Mouse (Mus musculus) macrophage (primary cell): ENCODE measurements around the gene Hsd11b1. TPM values are rescaled to one million over a fixed set of nuclear protein-coding genes. Genes with fewer than 3 reads are reported as not detected.

ENCODE experiments used
- H3K27ac ChIP-seq: fragments of 350-480 bp; formaldehyde crosslinking; 2 replicates; pipeline ENCODE4 v1.9.0; 2021
- H3K36me3 ChIP-seq: fragments of 350-480 bp; formaldehyde crosslinking; 2 replicates; pipeline ENCODE4 v1.9.0; 2021; ENCODE audit errors: inconsistent target
- H3K4me3 ChIP-seq: fragments of 350-480 bp; formaldehyde crosslinking; 2 replicates; pipeline ENCODE4 v1.9.0; 2021; ENCODE audit errors: inconsistent target
- H3K79me2 ChIP-seq: fragments of 350-480 bp; formaldehyde crosslinking; 2 replicates; pipeline ENCODE4 v1.9.0; 2021; ENCODE audit errors: inconsistent target
- WGBS: methylation state at CpG from one replicate; pipeline ENCODE4 v1.1.7; 2026; ENCODE audit warnings: inconsistent platforms; ENCODE audit not compliant: missing documents; 5-methylcytosine and 5-hydroxymethylcytosine counted together
- polyA plus RNA-seq: library from polyadenylated mRNA; stranded (reverse); fragments of 250-400 nt; gene quantifications from 3 replicates; pipeline ENCODE4 v1.2.4, GENCODE M21; 2018; ENCODE audit warnings: inconsistent platforms
- total RNA-seq, 78 experiments: library from RNA; depleted of rRNA; stranded (reverse); fragments of 250-400 nt; gene quantifications; 1 replicate in 9 of 78; 2 replicates in 24 of 78; 3 replicates in 43 of 78; 4 replicates in 2 of 78; pipeline ENCODE4 v1.2.4; 2018; ENCODE audit warnings: inconsistent platforms in 56 of 78

The Hsd11b1 gene
- not detected for total RNA-seq (2018; cell fraction: chromatin; rRNA removed)
- under 1 TPM in 11 of 26 experiments, not detected in 15; 0.05 to 0.35 (median 0.14) TPM for total RNA-seq (2018; cell fraction: cytosol; rRNA removed)
- total RNA-seq (2018; cell fraction: nucleus; rRNA removed): not detected
- 0.29 to 0.38 TPM in 2 of 3 replicates, not detected in the other for polyA plus RNA-seq

DNA sequence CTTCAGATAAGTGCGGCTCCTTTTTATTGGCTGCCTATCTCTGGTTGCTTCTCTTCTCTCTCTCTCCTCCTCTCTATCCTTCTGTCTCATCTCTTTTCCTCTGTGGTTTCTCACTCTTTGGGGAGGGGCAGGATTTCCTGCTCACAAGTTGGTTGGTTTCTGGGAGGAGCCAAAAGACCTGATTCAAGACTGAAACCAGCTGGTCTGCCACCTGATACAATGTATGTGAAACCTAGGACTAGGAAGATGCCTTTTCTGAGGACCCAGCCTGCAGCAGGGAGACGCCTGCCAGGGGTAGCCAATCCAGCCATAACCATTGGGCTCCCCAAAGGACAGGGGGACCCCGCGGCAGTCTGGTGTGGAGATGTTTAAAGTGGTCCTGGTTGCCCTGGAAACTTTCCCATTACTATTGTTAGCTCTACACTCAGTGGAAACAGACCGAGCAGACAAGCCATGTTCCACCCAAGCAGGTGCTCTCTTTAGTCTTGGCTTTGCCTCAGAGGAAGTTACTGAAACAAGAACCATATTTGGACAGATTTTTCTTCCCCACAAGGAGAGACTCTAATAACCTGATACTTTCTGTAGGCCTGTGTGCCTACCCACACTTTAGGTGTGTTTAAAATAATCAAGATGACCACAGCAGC, at the start of gene Hsd11b1:
Hsd11b1 (minus strand) TSS at position 121 of the 644 bp plus-strand sequence.
- WGBS: 49% methylated on average over 5 of the region's 5 CpGs
- no peak within 1 kb of the TSS for H3K27ac ChIP-seq
- H3K36me3 ChIP-seq: no peaks in the 10 kb centered on the region
- H3K79me2 ChIP-seq: no peaks in the 10 kb centered on the region
- no peak within 1 kb of the TSS for H3K4me3 ChIP-seq

DNA sequence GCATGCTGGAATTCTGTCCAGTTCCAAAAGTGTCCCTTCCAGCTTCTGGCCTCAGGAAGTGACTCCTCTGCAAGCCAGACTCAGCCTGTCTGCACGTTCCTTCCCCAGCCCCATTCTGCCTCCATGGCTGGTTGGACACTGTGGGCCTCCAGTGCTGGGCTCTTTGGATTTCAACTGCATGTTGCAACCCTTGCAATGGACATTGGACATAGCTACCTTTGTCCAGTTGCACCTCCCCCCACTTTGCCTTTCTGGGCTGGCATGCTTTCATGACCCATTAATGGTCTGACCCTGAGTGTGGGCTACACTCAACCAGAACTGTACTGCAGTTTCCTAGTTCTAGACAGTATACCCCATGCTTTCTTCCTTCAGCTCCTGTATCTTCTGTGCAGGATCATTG, 47.7 kb upstream of the Hsd11b1 start:
- Histone ChIP-seq H3K36me3 (no peaks in the 10 kb centered on the region), H3K79me2 (no peaks in the 10 kb centered on the region), H3K4me3 (no peak overlapping the region), H3K27ac (no peak overlapping the region)
- 88% methylated on average over 1 of the region's 1 CpGs for WGBS

DNA sequence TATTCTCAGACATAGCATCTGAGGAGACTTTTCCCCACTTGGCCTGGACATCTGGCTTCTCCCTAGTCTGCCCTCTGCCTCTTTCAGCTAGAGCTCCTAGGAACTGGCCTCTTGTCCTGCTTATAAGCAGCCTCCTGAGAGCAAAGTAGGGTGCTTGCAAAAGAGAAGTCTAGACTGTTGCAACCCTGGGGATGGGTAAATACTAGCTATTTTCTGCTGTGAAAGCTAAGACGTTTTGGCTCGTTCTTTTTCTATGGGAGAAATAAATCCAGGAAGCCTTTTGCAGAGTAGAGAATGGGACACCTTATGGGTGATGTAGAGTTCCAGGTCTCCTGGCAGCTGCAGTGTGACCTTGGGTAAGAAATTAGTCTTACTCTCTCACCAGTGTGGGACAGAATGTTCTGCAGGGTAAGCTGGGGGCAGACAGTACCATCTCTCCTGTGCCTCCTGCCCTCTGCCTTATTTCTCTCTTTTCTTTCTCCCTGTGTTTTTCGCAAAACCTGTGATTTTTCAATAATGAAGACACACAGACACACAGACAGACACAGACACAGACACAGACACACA, 46.7 kb upstream of the Hsd11b1 start:
- WGBS: 71% methylated on average over 3 of the region's 3 CpGs
- H3K36me3 ChIP-seq: no peaks in the 10 kb centered on the region
- H3K4me3 ChIP-seq: no peak overlapping the region
- H3K79me2 ChIP-seq: no peaks in the 10 kb centered on the region
- no peak overlapping the region for H3K27ac ChIP-seq

DNA sequence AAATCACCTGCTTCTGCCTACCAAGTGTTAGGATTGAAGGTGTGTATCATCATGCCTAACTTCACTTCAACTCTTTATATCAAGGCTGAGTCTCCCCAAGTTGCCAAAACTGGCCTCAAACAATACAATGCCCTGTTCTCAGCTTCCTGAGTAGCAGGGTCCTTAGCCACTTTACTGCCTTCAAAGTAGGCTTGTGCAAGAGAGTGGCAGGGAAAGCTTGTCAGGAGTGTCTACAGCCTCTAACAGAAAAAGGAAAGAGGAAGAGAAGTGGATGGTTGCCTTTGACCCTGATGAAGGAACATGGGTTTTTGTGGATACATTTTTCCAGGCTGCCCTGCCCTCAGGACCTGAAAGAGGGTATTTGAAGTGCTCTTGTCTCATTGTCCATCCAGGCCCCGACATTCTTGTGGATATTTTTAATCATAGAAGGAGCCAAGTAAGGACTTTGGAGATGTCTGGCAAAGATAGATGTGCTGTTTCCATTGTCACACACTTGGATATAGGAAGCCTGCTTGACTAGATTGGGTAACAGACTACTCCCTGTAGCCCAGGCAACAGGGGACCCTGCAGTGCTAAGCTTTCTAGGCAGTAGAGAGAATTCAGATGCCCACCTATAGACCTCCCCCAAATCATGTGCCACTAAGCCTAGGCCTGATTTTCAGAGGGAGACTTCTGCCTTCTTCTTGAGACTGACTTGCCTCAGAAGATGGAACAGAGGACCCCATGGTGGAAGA, 46.1 kb upstream of the Hsd11b1 start:
- H3K4me3 ChIP-seq: no peak overlapping the region
- no peak overlapping the region for H3K27ac ChIP-seq
- H3K79me2 ChIP-seq: no peaks in the 10 kb centered on the region
- H3K36me3 ChIP-seq: no peaks in the 10 kb centered on the region
- WGBS: 50% methylated on average over 1 of the region's 1 CpGs

- no peak overlapping the region for H3K27ac ChIP-seq
- H3K79me2 ChIP-seq: no peaks in the 10 kb centered on the region
- no peak overlapping the region for H3K4me3 ChIP-seq
- H3K36me3 ChIP-seq: no peaks in the 10 kb centered on the region
- WGBS: 93% methylated on average over 2 of the region's 2 CpGs
Observed at GRCm38 (mm10) chr1:193306832-193307231, 43.0 kb upstream of the Hsd11b1 start.

DNA sequence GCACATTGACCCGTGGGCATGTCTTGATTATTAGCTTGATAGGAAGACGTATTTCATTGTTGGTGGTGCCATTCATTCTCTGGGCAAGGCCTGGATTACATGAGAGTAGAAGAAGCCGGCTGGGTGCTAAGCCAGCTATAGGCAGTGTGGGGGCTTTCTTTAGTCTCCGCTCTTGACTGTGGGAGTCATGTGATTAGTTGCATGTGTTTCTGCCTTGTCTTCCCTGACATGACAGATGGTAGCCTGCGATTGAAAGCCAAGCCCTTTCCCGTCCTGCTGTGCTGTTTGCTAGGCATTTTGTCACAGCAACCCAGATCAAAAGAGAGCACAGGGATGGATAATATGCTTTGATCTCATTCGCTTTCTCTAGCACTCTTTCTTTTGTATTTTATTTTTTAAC, 41.5 kb upstream of the Hsd11b1 start:
- H3K79me2 ChIP-seq: no peaks in the 10 kb centered on the region
- WGBS: 80% methylated on average over 7 of the region's 7 CpGs

DNA sequence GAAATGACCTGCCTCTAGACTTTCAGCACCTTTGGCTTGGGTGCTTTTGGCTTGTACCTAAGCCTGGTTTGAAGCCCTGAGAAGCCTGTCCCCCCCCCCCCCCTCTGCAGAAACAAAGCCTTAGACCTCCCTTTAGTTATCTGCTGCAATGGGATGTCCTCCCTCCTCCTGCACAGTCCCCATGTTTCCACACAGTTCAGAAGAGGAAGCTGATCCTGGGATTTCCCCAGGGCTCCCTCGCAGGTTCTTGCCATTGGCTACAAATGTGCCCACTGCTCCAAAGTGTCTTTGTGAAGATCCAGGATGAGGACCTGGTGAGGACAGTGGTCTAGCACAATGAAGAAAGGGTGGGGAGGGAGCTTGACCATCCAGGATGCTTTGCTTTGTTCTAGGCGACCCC, 39.2 kb upstream of the Hsd11b1 start:
- H3K79me2 ChIP-seq: no peaks in the 10 kb centered on the region
- WGBS: 41% methylated on average over 2 of the region's 2 CpGs
- no peak overlapping the region for H3K27ac ChIP-seq
- no peak overlapping the region for H3K4me3 ChIP-seq
- H3K36me3 ChIP-seq: no peaks in the 10 kb centered on the region

More for the DNA sequence above, 41.5 kb upstream of the Hsd11b1 start:
- Histone ChIP-seq H3K36me3 (no peaks in the 10 kb centered on the region), H3K27ac (no peak overlapping the region), H3K4me3 (no peak overlapping the region)

GRCm38 (mm10) chr1:193302093-193302405, 38.2 kb upstream of the Hsd11b1 start:
- no peak overlapping the region for H3K27ac ChIP-seq
- no peaks in the 10 kb centered on the region for H3K79me2 ChIP-seq
- H3K4me3 ChIP-seq: no peak overlapping the region
- no peaks in the 10 kb centered on the region for H3K36me3 ChIP-seq
- 84% methylated on average over 8 of the region's 8 CpGs for WGBS

DNA sequence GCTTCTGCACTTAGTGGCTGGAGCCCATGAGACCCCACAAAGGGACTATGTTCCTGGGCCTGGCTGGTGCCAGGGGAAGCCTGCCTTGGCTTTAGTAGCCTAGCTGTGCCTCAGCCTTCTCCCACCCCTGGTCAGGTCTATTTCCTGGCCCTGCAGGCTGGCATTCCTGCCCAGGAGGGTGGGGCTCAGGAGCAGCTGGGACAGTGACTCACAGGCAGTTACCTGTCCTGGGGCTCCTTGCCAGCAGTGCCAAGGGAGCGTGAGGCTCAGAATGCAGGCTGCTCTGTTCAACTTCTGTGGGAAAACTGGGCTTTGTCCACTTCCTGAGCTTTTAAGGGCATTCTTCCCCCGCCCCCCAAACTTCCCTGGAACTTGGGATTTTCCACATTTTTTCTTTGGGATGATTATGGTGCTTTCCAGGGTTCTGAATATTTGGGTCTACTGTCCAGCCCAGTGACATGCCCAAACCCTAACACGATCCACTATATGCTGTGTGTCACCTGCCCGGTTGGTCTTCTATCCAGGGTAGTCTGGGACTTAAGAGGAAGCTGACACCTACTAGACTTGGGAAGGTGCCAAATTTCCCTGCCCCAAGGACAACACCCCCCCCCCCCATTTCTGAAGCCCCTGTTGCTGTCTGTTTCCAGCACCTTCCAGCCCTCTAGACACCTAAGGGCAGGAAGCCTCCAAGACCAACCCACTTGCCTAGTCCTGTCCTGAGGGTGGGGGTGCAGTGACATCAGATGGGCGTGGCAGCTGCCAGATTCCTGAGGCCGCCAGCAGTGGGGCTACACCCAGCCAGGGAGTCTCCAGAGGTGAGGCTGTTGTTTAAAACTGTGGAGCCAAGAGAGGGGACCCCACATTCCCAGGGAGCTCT, 37.6 kb upstream of the Hsd11b1 start:
- Histone ChIP-seq H3K79me2 (no peaks in the 10 kb centered on the region), H3K4me3 (no peak overlapping the region), H3K36me3 (no peaks in the 10 kb centered on the region), H3K27ac (no peak overlapping the region)
- WGBS: 83% methylated on average over 6 of the region's 6 CpGs

- 92% methylated on average over 1 of the region's 1 CpGs for WGBS
- H3K4me3 ChIP-seq: no peak overlapping the region
- no peaks in the 10 kb centered on the region for H3K79me2 ChIP-seq
- no peaks in the 10 kb centered on the region for H3K36me3 ChIP-seq
- no peak overlapping the region for H3K27ac ChIP-seq
Observed at GRCm38 (mm10) chr1:193299995-193300394, 36.1 kb upstream of the Hsd11b1 start.

- H3K36me3 ChIP-seq: no peaks in the 10 kb centered on the region
- 82% methylated on average over 3 of the region's 3 CpGs for WGBS
- no peaks in the 10 kb centered on the region for H3K79me2 ChIP-seq
- no peak overlapping the region for H3K4me3 ChIP-seq
- H3K27ac ChIP-seq: no peak overlapping the region
Observed at GRCm38 (mm10) chr1:193298141-193298765, 34.4 kb upstream of the Hsd11b1 start.

DNA sequence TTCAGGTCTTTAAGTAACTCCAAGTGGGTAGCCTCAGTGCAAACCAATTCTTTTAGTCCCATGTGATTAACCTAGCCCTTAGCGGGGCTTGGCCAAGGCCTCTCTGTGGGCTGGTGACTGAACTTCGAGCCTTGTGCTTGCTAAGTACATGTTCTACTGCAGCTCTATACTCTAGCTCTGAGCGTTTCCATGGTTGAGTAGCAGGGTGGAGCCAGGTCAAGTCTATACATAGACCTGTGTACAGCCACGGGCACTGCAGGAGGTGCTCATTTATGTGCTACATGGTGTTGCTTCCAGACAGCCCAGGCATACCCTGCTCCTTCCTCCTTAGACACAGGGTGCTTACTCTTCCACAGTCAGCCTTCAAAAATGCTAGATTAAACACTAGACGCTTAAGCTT, 32.0 kb upstream of the Hsd11b1 start:
- Histone ChIP-seq H3K4me3 (no peak overlapping the region), H3K36me3 (no peaks in the 10 kb centered on the region), H3K79me2 (no peaks in the 10 kb centered on the region), H3K27ac (no peak overlapping the region)
- WGBS: 91% methylated on average over 5 of the region's 5 CpGs

- Histone ChIP-seq H3K79me2 (no peaks in the 10 kb centered on the region), H3K27ac (no peak overlapping the region)
- 95% methylated on average over 3 of the region's 3 CpGs for WGBS
Observed at GRCm38 (mm10) chr1:193293926-193294325, 30.1 kb upstream of the Hsd11b1 start.

GRCm38 (mm10) chr1:193293039-193293438, 29.2 kb upstream of the Hsd11b1 start:
- 12% methylated on average over 2 of the region's 2 CpGs for WGBS
- no peak overlapping the region for H3K27ac ChIP-seq
- H3K36me3 ChIP-seq: no peaks in the 10 kb centered on the region
- no peaks in the 10 kb centered on the region for H3K79me2 ChIP-seq
- no peak overlapping the region for H3K4me3 ChIP-seq

More at GRCm38 (mm10) chr1:193293926-193294325, 30.1 kb upstream of the Hsd11b1 start:
- no peaks in the 10 kb centered on the region for H3K36me3 ChIP-seq
- H3K4me3 ChIP-seq: no peak overlapping the region
